ENCODE assay signal across 8 mouse cellular contexts in genomic region chr11:84958271-84958630, GRCm38 (mm10). TPM values are rescaled to one million over a fixed set of nuclear protein-coding genes. Genes with fewer than 3 reads are reported as not detected.
DNase-seq lines count a peak whose midpoint lies in the region; ATAC-seq and TF ChIP-seq lines count a peak whose summit lies in the region.

No protein-coding gene starts in this region.

- no peaks in the 10 kb centered on the region for H3K36me3 ChIP-seq in heart, adult 2 months (ENCODE audit: control insufficient read depth, insufficient read depth, low read length)
- H3K36me3 ChIP-seq in ES-E14 (ENCODE audit: control insufficient read depth, insufficient read depth, low read length, poor library complexity, severe bottlenecking) = no peaks in the 10 kb centered on the region
- H3K36me3 ChIP-seq in hindbrain, embryonic 14.5 days (replicated peaks; ENCODE audit: control insufficient read depth, insufficient read depth) = no peaks in the 10 kb centered on the region
- H3K36me3 ChIP-seq in limb, embryonic 12.5 days = no peaks in the 10 kb centered on the region

- 5% methylated on average over 11 of the region's 11 CpGs for WGBS in heart, adult 2 months
- WGBS in hindbrain, embryonic 14.5 days = 3% methylated on average over 11 of the region's 11 CpGs
- 3% methylated on average over 11 of the region's 11 CpGs for WGBS in limb, embryonic 12.5 days

- TF ChIP-seq POLR2A in heart, adult 2 months (IDR thresholded peaks at IDR 0.05; ENCODE audit: insufficient read depth, low read depth, low read length) = no peak

- no peak for TF ChIP-seq EP300 in heart, adult 2 months (IDR thresholded peaks at IDR 0.05; ENCODE audit: insufficient read depth, low read depth, low read length)

- intact Hi-C loops in heart, adult 2 months (cut with DNase I) = no loop called here

- no peaks in the 10 kb centered on the region for H3K79me2 ChIP-seq in heart, adult 2 months (replicated peaks; ENCODE audit: control insufficient read depth, insufficient read depth, low read length)

- H3K27me3 ChIP-seq in heart, adult 2 months (ENCODE audit: control insufficient read depth, insufficient read depth, low read length) = no peaks in the 10 kb centered on the region
- peaks cover 45% of the 10 kb centered on the region for H3K27me3 ChIP-seq in hindbrain, embryonic 14.5 days (ENCODE audit: control insufficient read depth, insufficient read depth, low read length)
- peaks cover 57% of the 10 kb centered on the region for H3K27me3 ChIP-seq in limb, embryonic 12.5 days

- H3K9ac ChIP-seq in heart, adult 2 months (ENCODE audit: low read depth, low read length) = peak overlapping the region; percentile 68
- H3K9ac ChIP-seq in ES-E14 (ENCODE audit: insufficient read depth, low read depth, low read length, poor library complexity, severe bottlenecking) = peak overlapping the region; percentile 59; the same call in 1 of the 2 replicates
- no peak overlapping the region for H3K9ac ChIP-seq in hindbrain, embryonic 14.5 days
- no peak overlapping the region for H3K9ac ChIP-seq in limb, embryonic 12.5 days (replicated peaks)

- peak overlapping the region; percentile 51 for H3K4me3 ChIP-seq in heart, adult 2 months
- peak overlapping the region; percentile 64 to 73 for H3K4me3 ChIP-seq in ES-E14 (ENCODE audit: insufficient read depth in 1 of 2, low read depth in 1 of 2, low read length in 2 of 2, poor library complexity in 1 of 2, severe bottlenecking in 1 of 2)
- H3K4me3 ChIP-seq in hindbrain, embryonic 14.5 days (replicated peaks; ENCODE audit: low read length) = peak overlapping the region; percentile 36
- peak overlapping the region; percentile 34 for H3K4me3 ChIP-seq in limb, embryonic 12.5 days (replicated peaks)

- H3K9me3 ChIP-seq in ES-E14 (ENCODE audit: control insufficient read depth, insufficient read depth, low read depth, low read length) = no peaks in the 10 kb centered on the region
- H3K9me3 ChIP-seq in hindbrain, embryonic 14.5 days (ENCODE audit: control insufficient read depth, low read length) = no peaks in the 10 kb centered on the region
- no peaks in the 10 kb centered on the region for H3K9me3 ChIP-seq in limb, embryonic 12.5 days

- peaks cover 6% of the 10 kb centered on the region for H3K4me1 ChIP-seq in heart, adult 2 months (ENCODE audit: control insufficient read depth, insufficient read depth, low read length)
- peaks cover 0 to 7% of the 10 kb centered on the region in 2 experiments; a peak in 1 of 4 replicates for H3K4me1 ChIP-seq in ES-E14 (ENCODE audit: control insufficient read depth in 2 of 2, insufficient read depth in 2 of 2, low read length in 2 of 2, poor library complexity in 1 of 2)
- peaks cover 5% of the 10 kb centered on the region; the same call in 1 of the 2 replicates for H3K4me1 ChIP-seq in hindbrain, embryonic 14.5 days (replicated peaks; ENCODE audit: control insufficient read depth, insufficient read depth, low read length)
- peaks cover 22% of the 10 kb centered on the region for H3K4me1 ChIP-seq in limb, embryonic 12.5 days (replicated peaks)

- in situ Hi-C loops in ES-E14 (cut with MboI; ENCODE audit: low sequenced_read_pairs in 2 of 2, unreplicated experiment in 2 of 2) = no loop called here

- peak in 1 of 2 experiments; percentile 33 for DNase-seq in heart, adult 2 months
- no peak for DNase-seq in heart, postnatal 4 days
- no peak for DNase-seq in ES-E14 (ENCODE audit: low read depth, low spot score)
- no peak for DNase-seq in hindbrain, embryonic 14.5 days (ENCODE audit: low spot score)
- DNase-seq in adrenal gland, adult 8-10 months = no peak
- DNase-seq in thymus, postnatal 4 days = no peak
- no peak for DNase-seq in B cell, adult 2 months

- peak overlapping the region; percentile 66 for H3K4me2 ChIP-seq in hindbrain, embryonic 14.5 days (replicated peaks)
- peak overlapping the region; percentile 56 for H3K4me2 ChIP-seq in limb, embryonic 12.5 days

- no peak for ATAC-seq in hindbrain, embryonic 14.5 days (ENCODE audit: low FRiP score)
- ATAC-seq in limb, embryonic 12.5 days (ENCODE audit: insufficient number of reproducible peaks, insufficient read depth, low FRiP score, low TSS enrichment, low read depth) = no peak

- peak overlapping the region; percentile 75 for H3K27ac ChIP-seq in heart, adult 2 months
- no peak overlapping the region for H3K27ac ChIP-seq in ES-E14 (ENCODE audit: insufficient read depth, low read depth, low read length, poor library complexity, severe bottlenecking)
- H3K27ac ChIP-seq in hindbrain, embryonic 14.5 days = no peak overlapping the region
- H3K27ac ChIP-seq in limb, embryonic 12.5 days = no peak overlapping the region

- no peak for TF ChIP-seq CTCF in heart, adult 2 months (IDR thresholded peaks at IDR 0.05)

TF ChIP-seq in ES-E14, 5 proteins besides CTCF, POLR2A, EP300 and RAD21:
- TF ChIP-seq ZNF384 (IDR thresholded peaks at IDR 0.05; ENCODE audit: low read depth, low read length) = no peak
- TF ChIP-seq HCFC1 (IDR thresholded peaks at IDR 0.05; ENCODE audit: borderline replicate concordance, insufficient read depth, low read length) = no peak
- TF ChIP-seq CHD2 (IDR thresholded peaks at IDR 0.05; ENCODE audit: low read depth, low read length) = no peak
- TF ChIP-seq MAFK (IDR thresholded peaks at IDR 0.05; ENCODE audit: insufficient read depth, low read depth, low read length) = no peak
- no peak for TF ChIP-seq ZC3H11A (IDR thresholded peaks at IDR 0.05; ENCODE audit: borderline replicate concordance, low read depth, low read length)
TF ChIP-seq in ES-E14: peak in this region for 0.

RNA-seq across cellular contexts. Expression of gene Car4, which starts 0.7 kb away (rescaled TPM):
- total RNA-seq in heart, adult 2 months (2021) = 10 to 100 TPM; 29.3 to 40.9 TPM
- polyA plus RNA-seq in heart, adult 2 months (2012; rRNA removed) = 23.0 and 40.2 TPM in 2 replicates
- total RNA-seq in heart, postnatal 4 days (2021) = 10 to 100 TPM; 21.1 to 21.5 TPM
- 17.1 and 17.3 TPM in 2 replicates for total RNA-seq in ES-E14 (2012; rRNA removed)
- polyA plus RNA-seq in hindbrain, embryonic 14.5 days (2014; fragmentation: Nextera tagmentation; extraction: Ambion mirVana) = 4.6 and 5.0 TPM in 2 replicates
- 0.33 TPM in 1 of 2 replicates, not detected in the other for polyA plus RNA-seq in limb, embryonic 12.5 days (2016; fragmentation: Nextera tagmentation; extraction: Ambion mirVana)
- total RNA-seq in adrenal gland, adult 8-10 months (2022) = 1 to 10 TPM; 1.5 to 3.5 (median 2.3) TPM

RNA-seq across cellular contexts. Expression of gene Znhit3, which starts 42.1 kb away (rescaled TPM):
- total RNA-seq in heart, adult 2 months (2021) = 10 to 100 TPM in 1 of 2 experiments, 1 to 10 TPM in 1; 8.7 to 11.6 TPM
- 8.8 and 13.0 TPM in 2 replicates for polyA plus RNA-seq in heart, adult 2 months (2012; rRNA removed)
- 10 to 100 TPM; 13.4 to 13.7 TPM for total RNA-seq in heart, postnatal 4 days (2021)
- 57.4 and 80.4 TPM in 2 replicates for total RNA-seq in ES-E14 (2012; rRNA removed)
- 65.3 and 70.3 TPM in 2 replicates for polyA plus RNA-seq in hindbrain, embryonic 14.5 days (2014; fragmentation: Nextera tagmentation; extraction: Ambion mirVana)
- 65.6 and 66.5 TPM in 2 replicates for polyA plus RNA-seq in limb, embryonic 12.5 days (2016; fragmentation: Nextera tagmentation; extraction: Ambion mirVana)
- total RNA-seq in adrenal gland, adult 8-10 months (2022) = 10 to 100 TPM in 3 of 4 experiments, 1 to 10 TPM in 1; 9.0 to 17.7 (median 15.3) TPM

Comparison
In these comparisons a context has a peak if more than half of its experiments do, and no peak if none do; other contexts are left out.
1. H3K9ac ChIP-seq: peak in heart, adult 2 months (single experiment) and ES-E14 (single experiment); none in hindbrain, embryonic 14.5 days (single experiment) and limb, embryonic 12.5 days (single experiment).
2. Peak in every context shown above with its lines, with median percentiles within 50 percentile points of each other: H3K4me3 ChIP-seq.